Mouse (Mus musculus) effector memory CD4-positive, alpha-beta T cell, adult 5 months (primary cell): ENCODE data around the gene Serpinb6a. TPM values are rescaled to one million over a fixed set of nuclear protein-coding genes. Genes with fewer than 3 reads are reported as not detected.

ENCODE experiments used
- polyA plus RNA-seq: library from polyadenylated mRNA; unstranded; fragments of 100-300 nt; shearing (Covaris generic); gene quantifications from one replicate; pipeline ENCODE4 v1.2.1, GENCODE M21; 2017

Serpinb6a gene
- polyA plus RNA-seq, result 28.4 TPM

GRCm38 (mm10) chr13:34002058-34003006 lies at the start of gene Serpinb6a, which contains the start of gene Ripk1:
Gene Serpinb6a, minus strand, starts transcription at chr13:34002794.
Gene Ripk1, plus strand, starts transcription at chr13:34002363.

GRCm38 (mm10) chr13:34037172-34038055 lies 34.8 kb upstream of the Serpinb6a start, which contains the start of gene Bphl:
Gene Bphl, plus strand, starts transcription at chr13:34037597.

GRCm38 (mm10) chr13:33964206-33965046 lies 38.2 kb downstream of the Serpinb6a start, which contains the start of gene Nqo2:
Gene Nqo2, plus strand, starts transcription at chr13:33964687.

GRCm38 (mm10) chr13:33905176-33905954 lies 97.2 kb downstream of the Serpinb6a start, which contains the start of gene Serpinb6c:
Gene Serpinb6c, minus strand, starts transcription at chr13:33905708.

Other genes with a start within 250 kb of the Serpinb6a start
- not detected for gene Serpinb6e, start 159.4 kb downstream of the Serpinb6a start, polyA plus RNA-seq
- gene Serpinb6c, start 97.1 kb downstream of the Serpinb6a start, polyA plus RNA-seq, result not detected
- gene Nqo2, start 38.1 kb downstream of the Serpinb6a start, polyA plus RNA-seq, result 12.1 TPM
- 78.1 TPM for gene Ripk1, start 431 bp downstream of the Serpinb6a start, polyA plus RNA-seq
- 14.4 TPM for gene Bphl, start 34.8 kb upstream of the Serpinb6a start, polyA plus RNA-seq
- 46.3 TPM for gene Tubb2a, start 75.2 kb upstream of the Serpinb6a start, polyA plus RNA-seq
- gene Tubb2b, start 127.7 kb upstream of the Serpinb6a start, polyA plus RNA-seq, result 0.19 TPM
- gene Psmg4, start 160.2 kb upstream of the Serpinb6a start, polyA plus RNA-seq, result 47.7 TPM